ENCODE assay signal across 8 mouse cellular contexts in genomic region chr6:30390271-30390670, GRCm38 (mm10). TPM values are rescaled to one million over a fixed set of nuclear protein-coding genes. Genes with fewer than 3 reads are reported as not detected.
ATAC-seq and TF ChIP-seq lines count a peak whose summit lies in the region.
"Not testable (repeated sequence)": the region's sequence is repeated elsewhere in the genome, so short reads cannot be mapped to it uniquely, and the experiment has no call there.

No protein-coding gene starts in this region.

- not testable (repeated sequence) for H3K27ac ChIP-seq in brown adipose tissue, adult 24 weeks (replicated peaks; ENCODE audit: low read depth, low read length); heart, embryonic 15.5 days; intestine, embryonic 15.5 days; limb, embryonic 13.5 days; lung, embryonic 15.5 days
- 0 out of 2 replicates have a peak overlapping the region, but pooled peaks have one; percentile 69 for H3K27ac ChIP-seq in forebrain, embryonic 12.5 days
- H3K27ac ChIP-seq in testis, adult 2 months (ENCODE audit: control insufficient read depth, insufficient read depth, low read depth, low read length) = peak overlapping the region; percentile 98; the same call in 1 of the 2 replicates

- not testable (repeated sequence) for H3K27me3 ChIP-seq in forebrain, embryonic 12.5 days; heart, embryonic 15.5 days; intestine, embryonic 15.5 days (replicated peaks); limb, embryonic 13.5 days; lung, embryonic 15.5 days; myocyte (ENCODE audit: control insufficient read depth, insufficient read depth, insufficient read length); testis, adult 2 months (ENCODE audit: control insufficient read depth, insufficient read depth, low read length)

- H3K4me1 ChIP-seq in brown adipose tissue, adult 24 weeks (ENCODE audit: control insufficient read depth, insufficient read depth, insufficient read length, low read length); forebrain, embryonic 12.5 days; heart, embryonic 15.5 days (replicated peaks); intestine, embryonic 15.5 days (replicated peaks); limb, embryonic 13.5 days; lung, embryonic 15.5 days; testis, adult 2 months (ENCODE audit: control insufficient read depth, insufficient read depth, low read length): not testable (repeated sequence)

- WGBS in forebrain, embryonic 12.5 days = 38% methylated on average over 4 of the region's 4 CpGs
- 12% methylated on average over 4 of the region's 4 CpGs for WGBS in heart, embryonic 15.5 days
- WGBS in intestine, embryonic 15.5 days = 20% methylated on average over 4 of the region's 4 CpGs
- 28% methylated on average over 4 of the region's 4 CpGs for WGBS in limb, embryonic 13.5 days
- 18% methylated on average over 4 of the region's 4 CpGs for WGBS in lung, embryonic 15.5 days

- H3K4me2 ChIP-seq in forebrain, embryonic 12.5 days = peak overlapping the region; percentile 51
- peak overlapping the region; percentile 62 for H3K4me2 ChIP-seq in heart, embryonic 15.5 days
- H3K4me2 ChIP-seq in intestine, embryonic 15.5 days (replicated peaks) = peak overlapping the region; percentile 47
- peak overlapping the region; percentile 57 for H3K4me2 ChIP-seq in limb, embryonic 13.5 days (replicated peaks)
- peak overlapping the region; percentile 52 for H3K4me2 ChIP-seq in lung, embryonic 15.5 days
- H3K4me2 ChIP-seq in myocyte (ENCODE audit: low read depth) = peak overlapping the region; percentile 56

- peaks cover 21% of the 10 kb centered on the region for H3K79me2 ChIP-seq in myocyte (ENCODE audit: control insufficient read depth, insufficient read depth)

- not testable (repeated sequence) for TF ChIP-seq CTCF in testis, adult 2 months (IDR thresholded peaks at IDR 0.05; ENCODE audit: control insufficient read depth, insufficient read depth, insufficient replicate concordance, low read depth, low read length)

- H3K9me3 ChIP-seq in forebrain, embryonic 12.5 days; heart, embryonic 15.5 days (replicated peaks); intestine, embryonic 15.5 days; limb, embryonic 13.5 days; lung, embryonic 15.5 days: not testable (repeated sequence)

- H3K4me3 ChIP-seq in brown adipose tissue, adult 24 weeks (ENCODE audit: insufficient read depth, low read depth, low read length) = peak overlapping the region; percentile 96
- peak overlapping the region; percentile 79 for H3K4me3 ChIP-seq in forebrain, embryonic 12.5 days (replicated peaks)
- peak overlapping the region; percentile 88 for H3K4me3 ChIP-seq in heart, embryonic 15.5 days
- peak overlapping the region; percentile 78 for H3K4me3 ChIP-seq in intestine, embryonic 15.5 days (replicated peaks)
- peak overlapping the region; percentile 78 for H3K4me3 ChIP-seq in limb, embryonic 13.5 days
- peak overlapping the region; percentile 91 for H3K4me3 ChIP-seq in lung, embryonic 15.5 days
- peak overlapping the region; percentile 80 for H3K4me3 ChIP-seq in myocyte
- peak overlapping the region; percentile 100 for H3K4me3 ChIP-seq in testis, adult 2 months (ENCODE audit: control insufficient read depth, low read depth, low read length)

- ATAC-seq in forebrain, embryonic 12.5 days (ENCODE audit: low FRiP score); heart, embryonic 15.5 days (replicated peaks; ENCODE audit: insufficient number of reproducible peaks, insufficient read depth, low FRiP score, low read depth); limb, embryonic 13.5 days (ENCODE audit: low FRiP score, low read depth); lung, embryonic 15.5 days (ENCODE audit: borderline replicate concordance, extremely low read depth, low FRiP score, low TSS enrichment): not testable (repeated sequence)
- ATAC-seq in intestine, embryonic 15.5 days = peak; percentile 41; the same call in 1 of the 2 replicates

- not testable (repeated sequence) for H3ac ChIP-seq in myocyte (ENCODE audit: control insufficient read depth, insufficient read length)

- TF ChIP-seq POLR2A in myocyte (IDR thresholded peaks at IDR 0.05; ENCODE audit: insufficient read length, low read depth); testis, adult 2 months (IDR thresholded peaks at IDR 0.05; ENCODE audit: control insufficient read depth, low read depth, low read length): not testable (repeated sequence)

- peaks cover 20% of the 10 kb centered on the region for H3K36me3 ChIP-seq in forebrain, embryonic 12.5 days (replicated peaks)
- H3K36me3 ChIP-seq in heart, embryonic 15.5 days = peaks cover 20% of the 10 kb centered on the region
- H3K36me3 ChIP-seq in intestine, embryonic 15.5 days; myocyte (ENCODE audit: control insufficient read depth, insufficient read depth); testis, adult 2 months (ENCODE audit: control insufficient read depth, insufficient read depth, low read length): not testable (repeated sequence)
- H3K36me3 ChIP-seq in limb, embryonic 13.5 days = peaks cover 24% of the 10 kb centered on the region
- peaks cover 17% of the 10 kb centered on the region for H3K36me3 ChIP-seq in lung, embryonic 15.5 days

- peak overlapping the region; percentile 75 for H3K9ac ChIP-seq in forebrain, embryonic 12.5 days
- peak overlapping the region; percentile 78 for H3K9ac ChIP-seq in heart, embryonic 15.5 days
- peak overlapping the region; percentile 74 for H3K9ac ChIP-seq in intestine, embryonic 15.5 days
- peak overlapping the region; percentile 81 for H3K9ac ChIP-seq in limb, embryonic 13.5 days
- peak overlapping the region; percentile 70 for H3K9ac ChIP-seq in lung, embryonic 15.5 days

RNA-seq across cellular contexts. Expression of gene Zc3hc1, which starts 0.6 kb away (rescaled TPM):
- 11.5 and 13.2 TPM in 2 replicates for polyA plus RNA-seq in brown adipose tissue, adult 24 weeks (2012; ENCODE audit: insufficient read depth, insufficient read length, missing spikeins)
- polyA plus RNA-seq in forebrain, embryonic 12.5 days (2016; fragmentation: Nextera tagmentation; extraction: Ambion mirVana) = 65.2 and 66.5 TPM in 2 replicates
- polyA plus RNA-seq in heart, embryonic 15.5 days (2015; fragmentation: Nextera tagmentation; extraction: Ambion mirVana) = 36.1 and 42.4 TPM in 2 replicates
- polyA plus RNA-seq in intestine, embryonic 15.5 days (2015; fragmentation: Nextera tagmentation; extraction: Ambion mirVana) = 42.9 and 44.5 TPM in 2 replicates
- 77.7 and 83.9 TPM in 2 replicates for polyA plus RNA-seq in limb, embryonic 13.5 days (2015; fragmentation: Nextera tagmentation; extraction: Ambion mirVana)
- 62.7 and 65.2 TPM in 2 replicates for polyA plus RNA-seq in lung, embryonic 15.5 days (2015; fragmentation: Nextera tagmentation; extraction: Ambion mirVana)
- 35.2 TPM for polyA plus RNA-seq in myocyte (2012; fragmentation: generic; extraction: Trizol)
- 15.2 and 15.7 TPM in 2 replicates for polyA plus RNA-seq in testis, adult 2 months (2012; rRNA removed)

RNA-seq across cellular contexts. Expression of gene Klhdc10, which starts 11.4 kb away (rescaled TPM):
- 18.9 and 19.3 TPM in 2 replicates for polyA plus RNA-seq in brown adipose tissue, adult 24 weeks (2012; ENCODE audit: insufficient read depth, insufficient read length, missing spikeins)
- polyA plus RNA-seq in forebrain, embryonic 12.5 days (2016; fragmentation: Nextera tagmentation; extraction: Ambion mirVana) = 43.1 and 47.2 TPM in 2 replicates
- 14.8 and 19.5 TPM in 2 replicates for polyA plus RNA-seq in heart, embryonic 15.5 days (2015; fragmentation: Nextera tagmentation; extraction: Ambion mirVana)
- polyA plus RNA-seq in intestine, embryonic 15.5 days (2015; fragmentation: Nextera tagmentation; extraction: Ambion mirVana) = 14.5 and 15.2 TPM in 2 replicates
- 29.4 and 31.7 TPM in 2 replicates for polyA plus RNA-seq in limb, embryonic 13.5 days (2015; fragmentation: Nextera tagmentation; extraction: Ambion mirVana)
- polyA plus RNA-seq in lung, embryonic 15.5 days (2015; fragmentation: Nextera tagmentation; extraction: Ambion mirVana) = 21.5 and 23.2 TPM in 2 replicates
- polyA plus RNA-seq in myocyte (2012; fragmentation: generic; extraction: Trizol) = 49.1 TPM
- polyA plus RNA-seq in testis, adult 2 months (2012; rRNA removed) = 115 TPM in 2 replicates
